Mouse (Mus musculus): ENCODE measurements around the gene Mettl16. TPM values are rescaled to one million over a fixed set of nuclear protein-coding genes. Genes with fewer than 3 reads are reported as not detected.

Gene Mettl16
- total RNA-seq, 2 experiments from 2014 or later = 8.5 to 9.2 TPM

DNA sequence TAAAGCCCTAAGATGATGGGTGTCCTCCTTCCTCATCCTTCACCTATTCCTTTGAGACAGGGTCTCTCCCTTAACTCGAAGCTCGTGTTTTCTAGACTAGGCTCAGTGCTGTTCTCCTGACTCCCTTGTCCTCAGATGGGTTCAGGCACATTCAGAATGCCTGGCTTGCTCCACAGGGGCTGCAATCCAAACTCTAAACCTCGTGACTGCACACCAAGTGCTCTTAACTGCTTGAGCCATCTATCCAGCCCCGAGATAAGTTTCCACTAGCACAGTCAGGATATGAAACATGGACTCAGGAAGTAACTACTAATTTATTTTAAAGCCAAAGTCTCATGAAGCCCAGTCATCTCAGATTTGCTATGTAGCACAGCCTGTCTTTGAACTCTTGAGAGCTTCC lies 99.9 kb downstream of the Mettl16 start:
- peak; percentile 51 for DNase-seq
- intact Hi-C loops (cut with DNase I; ENCODE audit: low total_unique reads) = no loop called here

DNA sequence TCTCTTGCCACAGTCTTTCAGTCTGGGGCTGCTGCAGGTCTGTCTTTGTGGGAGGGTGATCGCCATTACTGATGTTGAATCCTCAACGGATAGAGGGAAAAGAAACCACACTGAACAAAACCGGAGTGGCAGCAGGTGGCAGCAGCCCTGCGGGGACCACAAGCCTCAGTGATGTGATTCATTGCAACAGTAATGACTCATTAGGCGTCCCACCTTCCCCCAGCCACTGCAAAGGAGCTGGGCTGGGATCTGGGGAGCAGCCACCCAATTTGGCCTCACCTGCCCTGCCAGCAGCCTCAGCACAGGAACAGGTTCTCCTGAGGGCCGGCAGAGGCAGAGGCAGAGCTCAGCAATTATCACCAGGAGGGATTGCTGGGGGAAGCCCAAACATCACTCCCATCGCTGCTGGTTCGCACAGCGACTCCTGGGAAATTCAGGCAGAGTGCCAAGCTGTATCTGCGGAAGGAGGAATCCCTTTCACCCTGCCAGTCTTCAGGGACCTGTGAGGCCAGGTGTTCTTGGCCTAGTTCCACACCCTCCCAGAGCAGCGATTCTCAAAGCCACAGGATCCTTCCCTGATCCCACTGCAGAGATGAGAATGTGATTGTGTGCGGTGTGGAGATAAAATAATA lies 100.5 kb downstream of the Mettl16 start:
- intact Hi-C loops (cut with DNase I; ENCODE audit: low total_unique reads) = no loop called here

DNA sequence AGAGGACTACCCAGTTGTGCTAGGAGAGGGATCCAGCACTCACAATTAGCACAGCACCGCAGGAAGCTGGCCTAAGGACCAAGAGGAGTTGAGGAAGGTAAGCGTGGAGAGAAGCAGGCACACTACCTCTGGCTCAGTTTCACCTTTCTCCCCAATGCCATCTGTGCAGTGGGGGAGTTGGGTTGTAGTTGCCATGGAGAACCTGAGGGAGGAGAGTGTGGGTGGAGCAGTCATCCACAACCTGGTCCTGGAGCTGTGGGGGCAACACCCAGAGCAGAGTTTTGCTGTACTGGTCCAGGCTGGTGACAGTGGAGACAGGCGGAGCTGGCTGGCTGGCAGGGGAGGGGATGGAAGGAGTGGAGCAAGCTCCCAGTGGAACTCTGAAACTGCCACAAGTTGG lies 104.0 kb downstream of the Mettl16 start:
- intact Hi-C loops (cut with DNase I; ENCODE audit: low total_unique reads) = no loop called here
- no peak for DNase-seq

More for the DNA sequence above, 100.5 kb downstream of the Mettl16 start:
- no peak for DNase-seq

DNA sequence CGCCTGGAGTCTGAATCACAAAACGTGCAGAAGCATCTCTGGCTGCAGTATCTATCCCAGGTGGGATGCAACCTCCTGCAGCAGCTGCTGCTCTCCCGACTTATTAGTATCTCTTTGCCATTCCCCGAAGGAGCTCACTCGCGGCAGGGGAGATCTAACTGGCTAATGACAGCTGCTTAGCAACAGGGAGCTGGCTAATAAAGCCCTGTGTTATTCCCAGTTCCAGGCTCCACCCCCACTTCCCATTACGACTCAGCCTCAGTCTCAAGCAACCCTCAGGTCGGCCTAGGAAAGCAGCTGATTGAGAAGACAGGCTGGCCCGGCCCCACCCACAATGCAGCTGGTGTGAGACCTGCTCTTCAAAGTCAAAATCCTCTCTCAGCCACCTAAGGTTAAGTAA lies 106.2 kb downstream of the Mettl16 start:
- intact Hi-C loops (cut with DNase I; ENCODE audit: low total_unique reads) = no loop called here
- peak; percentile 60 for DNase-seq

Small RNAs within 50 kb of the gene (microRNA-seq; reads per million reads assigned to microRNA genes)
- gene Mir6926 = 0 to 0.64 reads per million in 2 experiments

Other genes starting within 250 kb of the Mettl16 start
- gene Rap1gap2, start 159.9 kb upstream of the Mettl16 start, total RNA-seq (2021) = 1 to 10 TPM; 9.9 to 10.0 TPM
- under 1 TPM; 0.09 to 0.12 TPM for gene Ccdc92b, start 151.2 kb upstream of the Mettl16 start, total RNA-seq (2021)
- gene Cluh, start 121.3 kb upstream of the Mettl16 start, total RNA-seq (2021) = 10 to 100 TPM; 82.1 to 89.8 TPM
- gene Pafah1b1, start 46.2 kb upstream of the Mettl16 start, total RNA-seq (2021) = 100 to 1,000 TPM in 1 of 2 experiments, 10 to 100 TPM in 1; 96.6 to 101 TPM
- 1 to 10 TPM; 5.4 to 6.1 TPM for gene Mnt, start 60.1 kb downstream of the Mettl16 start, total RNA-seq (2021)
- gene Sgsm2, start 126.2 kb downstream of the Mettl16 start, total RNA-seq (2021) = 1 to 10 TPM; 2.7 to 3.7 TPM
- 10 to 100 TPM; 20.9 to 25.4 TPM for gene Tsr1, start 127.2 kb downstream of the Mettl16 start, total RNA-seq (2021)
- 10 to 100 TPM; 10.6 to 10.8 TPM for gene Smg6, start 155.0 kb downstream of the Mettl16 start, total RNA-seq (2021)
- gene Srr, start 155.1 kb downstream of the Mettl16 start, total RNA-seq (2021) = 10 to 100 TPM; 19.1 to 21.2 TPM